Mouse (Mus musculus): ENCODE data around the gene Ephb4. TPM values are rescaled to one million over a fixed set of nuclear protein-coding genes. Genes with fewer than 3 reads are reported as not detected.

Gene Ephb4
- polyA plus RNA-seq, 1 experiment: not detected

- no peaks in the 10 kb centered on the region for H3K36me3 ChIP-seq (replicated peaks; ENCODE audit: low read length)
- TF ChIP-seq FLI1 (IDR thresholded peaks at IDR 0.05; ENCODE audit: low read length): no peak
- TF ChIP-seq GATA1 (IDR thresholded peaks at IDR 0.05; ENCODE audit: borderline replicate concordance, low read length): no peak
- no peak overlapping the region for H3K4me3 ChIP-seq (replicated peaks)
- H3K9me3 ChIP-seq: no peaks in the 10 kb centered on the region
- H3K4me1 ChIP-seq: peaks cover 3% of the 10 kb centered on the region; the same call in 1 of the 2 replicates
- peaks cover 64% of the 10 kb centered on the region for H3K27me3 ChIP-seq (replicated peaks)
Observed at GRCm38 (mm10) chr5:137410549-137410948, 60.6 kb downstream of the Ephb4 start.

GRCm38 (mm10) chr5:137411235-137411634 is 61.3 kb downstream of the Ephb4 start:
- no peak for TF ChIP-seq FLI1 (IDR thresholded peaks at IDR 0.05; ENCODE audit: low read length)
- no peak for TF ChIP-seq GATA1 (IDR thresholded peaks at IDR 0.05; ENCODE audit: borderline replicate concordance, low read length)
- peaks cover 3% of the 10 kb centered on the region; the same call in 1 of the 2 replicates for H3K4me1 ChIP-seq
- H3K27me3 ChIP-seq (replicated peaks): peaks cover 60% of the 10 kb centered on the region
- H3K36me3 ChIP-seq (replicated peaks; ENCODE audit: low read length): no peaks in the 10 kb centered on the region
- no peak overlapping the region for H3K4me3 ChIP-seq (replicated peaks)
- no peaks in the 10 kb centered on the region for H3K9me3 ChIP-seq

- no peak for TF ChIP-seq FLI1 (IDR thresholded peaks at IDR 0.05; ENCODE audit: low read length)
- TF ChIP-seq GATA1 (IDR thresholded peaks at IDR 0.05; ENCODE audit: borderline replicate concordance, low read length): no peak
- Histone ChIP-seq H3K4me1 (no peaks in the 10 kb centered on the region), H3K36me3 (replicated peaks; ENCODE audit: low read length) (no peaks in the 10 kb centered on the region), H3K9me3 (no peaks in the 10 kb centered on the region), H3K4me3 (replicated peaks) (no peak overlapping the region), H3K27me3 (replicated peaks) (peaks cover 56% of the 10 kb centered on the region)
Observed at GRCm38 (mm10) chr5:137414253-137414652, 64.3 kb downstream of the Ephb4 start.

DNA sequence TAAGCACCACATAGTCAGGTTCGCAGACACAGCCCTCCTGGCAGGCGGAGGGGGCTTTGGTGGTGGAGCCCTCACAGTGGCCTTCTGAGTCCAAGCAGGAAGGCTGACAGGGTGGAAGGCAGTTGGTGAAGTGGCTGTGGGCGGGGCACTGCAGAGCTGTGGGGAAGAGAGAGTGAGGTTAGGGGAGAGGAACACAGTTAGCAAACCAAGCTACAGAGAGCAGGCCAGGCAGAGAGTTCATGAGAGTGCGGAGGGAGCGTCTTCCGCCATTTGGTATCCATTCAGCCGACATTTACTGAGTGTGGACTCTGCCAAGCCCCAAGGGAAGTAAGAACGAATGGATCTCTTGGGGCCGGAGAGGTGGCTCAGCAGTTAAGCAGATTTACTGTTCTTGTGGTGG is 69.2 kb downstream of the Ephb4 start:
- H3K9me3 ChIP-seq: no peaks in the 10 kb centered on the region
- peaks cover 46% of the 10 kb centered on the region for H3K27me3 ChIP-seq (replicated peaks)
- TF ChIP-seq FLI1 (IDR thresholded peaks at IDR 0.05; ENCODE audit: low read length) (no peak), GATA1 (IDR thresholded peaks at IDR 0.05; ENCODE audit: borderline replicate concordance, low read length) (no peak)
- H3K4me1 ChIP-seq: no peaks in the 10 kb centered on the region
- no peaks in the 10 kb centered on the region for H3K36me3 ChIP-seq (replicated peaks; ENCODE audit: low read length)
- H3K4me3 ChIP-seq (replicated peaks): no peak overlapping the region

GRCm38 (mm10) chr5:137419841-137420240 is 69.9 kb downstream of the Ephb4 start:
- no peak for TF ChIP-seq FLI1 (IDR thresholded peaks at IDR 0.05; ENCODE audit: low read length)
- no peak for TF ChIP-seq GATA1 (IDR thresholded peaks at IDR 0.05; ENCODE audit: borderline replicate concordance, low read length)
- Histone ChIP-seq H3K27me3 (replicated peaks) (peaks cover 48% of the 10 kb centered on the region), H3K4me1 (peaks cover 6% of the 10 kb centered on the region), H3K4me3 (replicated peaks) (no peak overlapping the region), H3K9me3 (no peaks in the 10 kb centered on the region), H3K36me3 (replicated peaks; ENCODE audit: low read length) (no peaks in the 10 kb centered on the region)

- TF ChIP-seq FLI1 (IDR thresholded peaks at IDR 0.05; ENCODE audit: low read length): no peak
- no peak for TF ChIP-seq GATA1 (IDR thresholded peaks at IDR 0.05; ENCODE audit: borderline replicate concordance, low read length)
- H3K4me3 ChIP-seq (replicated peaks): no peak overlapping the region
- H3K27me3 ChIP-seq (replicated peaks): peaks cover 52% of the 10 kb centered on the region
- no peaks in the 10 kb centered on the region for H3K36me3 ChIP-seq (replicated peaks; ENCODE audit: low read length)
- no peaks in the 10 kb centered on the region for H3K9me3 ChIP-seq
- H3K4me1 ChIP-seq: peaks cover 8% of the 10 kb centered on the region
Observed at GRCm38 (mm10) chr5:137425648-137426047, 75.7 kb downstream of the Ephb4 start.

Other genes with a start within 250 kb of the Ephb4 start
- 2.1 and 3.8 TPM in 2 replicates for gene Trim56, start 233.9 kb upstream of the Ephb4 start, polyA plus RNA-seq (2012; ENCODE audit: insufficient read depth, low replicate concordance)
- not detected in 2 replicates for gene Muc3, start 200.8 kb upstream of the Ephb4 start, polyA plus RNA-seq (2012; ENCODE audit: insufficient read depth, low replicate concordance)
- gene Muc3a, start 137.7 kb upstream of the Ephb4 start, polyA plus RNA-seq (2012; ENCODE audit: insufficient read depth, low replicate concordance): 0.11 TPM in 1 of 2 replicates, not detected in the other
- gene Ache, start 62.6 kb upstream of the Ephb4 start, polyA plus RNA-seq (2012; ENCODE audit: insufficient read depth, low replicate concordance): 206 and 642 TPM in 2 replicates
- 278 and 294 TPM in 2 replicates for gene Ufsp1, start 55.5 kb upstream of the Ephb4 start, polyA plus RNA-seq (2012; ENCODE audit: insufficient read depth, low replicate concordance)
- 163 and 271 TPM in 2 replicates for gene Srrt, start 42.4 kb upstream of the Ephb4 start, polyA plus RNA-seq (2012; ENCODE audit: insufficient read depth, low replicate concordance)
- 35.0 and 68.0 TPM in 2 replicates for gene Trip6, start 35.7 kb upstream of the Ephb4 start, polyA plus RNA-seq (2012; ENCODE audit: insufficient read depth, low replicate concordance)
- 2.5 and 6.4 TPM in 2 replicates for gene Slc12a9, start 16.5 kb upstream of the Ephb4 start, polyA plus RNA-seq (2012; ENCODE audit: insufficient read depth, low replicate concordance)
- not detected in 2 replicates for gene Zan, start 127.0 kb downstream of the Ephb4 start, polyA plus RNA-seq (2012; ENCODE audit: insufficient read depth, low replicate concordance)
- 30.7 and 70.0 TPM in 2 replicates for gene Pop7, start 152.4 kb downstream of the Ephb4 start, polyA plus RNA-seq (2012; ENCODE audit: insufficient read depth, low replicate concordance)
- 13.2 and 15.3 TPM in 2 replicates for gene Gigyf1, start 168.4 kb downstream of the Ephb4 start, polyA plus RNA-seq (2012; ENCODE audit: insufficient read depth, low replicate concordance)
- not detected in 2 replicates for gene Epo, start 183.1 kb downstream of the Ephb4 start, polyA plus RNA-seq (2012; ENCODE audit: insufficient read depth, low replicate concordance)
- 332 and 439 TPM in 2 replicates for gene Gnb2, start 183.4 kb downstream of the Ephb4 start, polyA plus RNA-seq (2012; ENCODE audit: insufficient read depth, low replicate concordance)
- not detected in 2 replicates for gene Actl6b, start 203.4 kb downstream of the Ephb4 start, polyA plus RNA-seq (2012; ENCODE audit: insufficient read depth, low replicate concordance)
- 1.7 and 5.8 TPM in 2 replicates for gene Tfr2, start 219.7 kb downstream of the Ephb4 start, polyA plus RNA-seq (2012; ENCODE audit: insufficient read depth, low replicate concordance)